Mouse (Mus musculus): ENCODE results near the gene Fam111a. TPM values are rescaled to one million over a fixed set of nuclear protein-coding genes. Genes with fewer than 3 reads are reported as not detected.

The Fam111a gene
- 5.0 TPM for polyA plus RNA-seq (2014; fragmentation: Illumina TruSeq; extraction: RNeasy Lipid Tissue Mini Kit (QIAGEN cat#74804); ENCODE audit: low read depth, low replicate concordance)

DNA sequence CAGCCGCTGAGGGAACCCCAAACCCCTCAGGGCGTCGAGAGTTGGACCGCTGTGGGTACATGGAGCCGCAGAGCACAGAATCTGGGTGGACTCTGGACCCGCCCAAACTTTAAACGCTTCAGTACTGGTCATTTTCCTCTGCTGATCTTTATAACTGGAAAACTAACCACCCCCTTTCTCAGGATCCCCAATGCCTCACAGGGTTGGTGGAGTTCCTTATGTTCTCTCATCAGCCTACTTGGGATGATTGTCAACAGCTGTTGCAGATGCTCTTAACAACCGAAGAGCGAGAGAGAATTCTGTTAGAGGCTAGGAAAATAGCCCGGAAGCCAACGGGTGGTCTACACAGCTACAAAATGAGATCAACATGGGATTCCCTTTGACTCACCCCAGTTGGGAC lies at the start of gene Fam111a:
Fam111a (plus strand) TSS at position 301 of the 400 bp plus-strand sequence.

DNA sequence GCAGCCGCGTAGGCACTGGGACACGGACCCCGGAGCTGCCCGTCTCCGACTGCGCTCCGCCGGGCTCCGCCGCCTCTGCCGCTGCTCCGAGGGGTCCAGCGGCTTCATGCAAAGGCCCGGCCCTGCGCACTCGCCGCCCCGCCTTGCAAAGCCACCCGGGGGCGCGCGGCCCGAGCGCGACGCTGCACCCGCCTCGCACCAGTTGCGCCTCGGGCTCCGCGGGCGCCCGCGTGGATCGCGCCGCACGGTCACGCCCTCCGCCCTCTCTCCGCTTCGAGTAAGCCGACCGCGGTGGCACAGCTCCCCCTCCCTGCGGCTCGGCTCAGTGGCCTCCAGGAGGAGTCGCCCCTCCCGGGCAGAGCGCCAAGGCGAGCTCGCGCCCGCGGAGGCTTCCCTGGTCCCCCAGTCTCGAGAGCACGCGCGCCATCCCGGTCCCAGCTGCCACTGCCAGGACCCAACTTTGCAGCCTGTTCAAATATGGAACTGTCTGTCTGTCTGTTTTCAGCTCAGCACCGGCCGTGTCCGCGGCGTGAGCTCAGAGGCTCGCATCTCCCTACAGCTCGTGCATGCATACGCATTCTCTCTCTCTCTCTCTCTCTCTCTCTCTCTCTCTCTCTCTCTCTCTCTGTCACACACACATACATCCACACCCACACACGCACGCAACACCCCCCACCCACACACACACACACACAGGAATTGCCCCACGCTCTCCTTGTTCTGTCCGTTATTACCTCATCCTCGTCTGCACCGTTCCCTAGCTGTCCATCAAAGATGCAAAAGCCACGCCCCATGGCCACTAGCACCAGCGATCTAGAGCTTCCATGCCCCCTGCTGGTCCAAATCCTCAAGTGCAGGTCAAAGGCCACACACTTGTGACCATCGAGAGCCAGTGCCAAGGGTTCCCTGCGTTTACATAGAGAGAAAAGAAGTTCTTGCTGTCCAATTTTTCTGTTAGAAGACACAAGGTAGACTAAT lies 43.9 kb upstream of the Fam111a start, which contains the start of gene Dtx4:
Dtx4 (minus strand) TSS at position 85 of the 978 bp plus-strand sequence.

DNA sequence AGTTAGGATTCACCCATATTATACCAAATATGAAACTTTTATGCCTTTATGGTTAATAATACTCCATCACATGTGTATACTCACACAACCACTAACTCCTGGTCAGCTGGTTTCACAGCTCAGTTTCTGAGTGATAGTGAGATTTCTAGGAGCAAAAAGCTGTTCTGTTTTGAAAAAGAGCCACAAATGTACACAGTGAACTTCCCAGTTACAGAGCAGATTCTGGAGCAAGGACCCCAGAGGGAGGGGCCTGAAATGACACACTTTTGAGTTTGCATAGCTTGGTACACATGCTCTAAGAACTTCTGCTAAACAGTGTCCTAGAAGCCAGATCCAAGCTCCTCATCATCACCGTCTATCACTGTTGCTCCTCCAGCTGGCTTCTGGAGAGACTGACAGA lies 54.1 kb downstream of the Fam111a start, which contains the start of gene Gm4952:
Gm4952 (plus strand) TSS at position 301 of the 400 bp plus-strand sequence.

DNA sequence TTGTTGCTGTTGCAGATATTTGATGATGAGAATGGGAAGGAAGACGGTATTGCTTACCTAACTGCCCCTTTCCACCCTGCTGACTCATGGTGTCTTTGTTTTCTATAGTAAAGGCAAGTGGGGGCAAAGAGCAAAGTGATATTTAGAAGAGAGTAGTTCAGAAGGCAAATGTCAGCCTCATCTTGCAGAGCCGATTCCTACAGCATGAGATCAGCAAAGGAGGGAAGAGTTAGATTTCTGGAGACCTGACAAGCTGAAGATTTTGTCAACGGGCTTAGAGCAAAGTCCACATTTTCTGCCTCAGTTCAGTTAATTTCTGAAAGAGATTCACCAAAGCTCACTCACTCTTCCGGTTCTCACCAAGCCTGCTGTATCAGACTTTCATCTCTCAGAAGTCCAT lies 87.6 kb downstream of the Fam111a start, which contains the start of gene Glyat:
Glyat (plus strand) TSS at position 133 of the 400 bp plus-strand sequence.

Other genes with a start within 250 kb of the Fam111a start
- gene Olfr1436, start 246.6 kb upstream of the Fam111a start, polyA plus RNA-seq (2014; fragmentation: Illumina TruSeq; extraction: RNeasy Lipid Tissue Mini Kit (QIAGEN cat#74804); ENCODE audit: low read depth, low replicate concordance), result not detected
- gene Olfr1437, start 220.6 kb upstream of the Fam111a start, polyA plus RNA-seq (2014; fragmentation: Illumina TruSeq; extraction: RNeasy Lipid Tissue Mini Kit (QIAGEN cat#74804); ENCODE audit: low read depth, low replicate concordance), result not detected
- not detected for gene Olfr1438-ps1, start 209.8 kb upstream of the Fam111a start, polyA plus RNA-seq (2014; fragmentation: Illumina TruSeq; extraction: RNeasy Lipid Tissue Mini Kit (QIAGEN cat#74804); ENCODE audit: low read depth, low replicate concordance)
- gene Olfr1440, start 158.5 kb upstream of the Fam111a start, polyA plus RNA-seq (2014; fragmentation: Illumina TruSeq; extraction: RNeasy Lipid Tissue Mini Kit (QIAGEN cat#74804); ENCODE audit: low read depth, low replicate concordance), result not detected
- gene Olfr1441, start 128.3 kb upstream of the Fam111a start, polyA plus RNA-seq (2014; fragmentation: Illumina TruSeq; extraction: RNeasy Lipid Tissue Mini Kit (QIAGEN cat#74804); ENCODE audit: low read depth, low replicate concordance), result not detected
- gene Pfpl, start 117.8 kb upstream of the Fam111a start, polyA plus RNA-seq (2014; fragmentation: Illumina TruSeq; extraction: RNeasy Lipid Tissue Mini Kit (QIAGEN cat#74804); ENCODE audit: low read depth, low replicate concordance), result not detected
- gene Mpeg1, start 85.0 kb upstream of the Fam111a start, polyA plus RNA-seq (2014; fragmentation: Illumina TruSeq; extraction: RNeasy Lipid Tissue Mini Kit (QIAGEN cat#74804); ENCODE audit: low read depth, low replicate concordance), result 3.8 TPM
- gene Dtx4, start 44.3 kb upstream of the Fam111a start, polyA plus RNA-seq (2014; fragmentation: Illumina TruSeq; extraction: RNeasy Lipid Tissue Mini Kit (QIAGEN cat#74804); ENCODE audit: low read depth, low replicate concordance), result 5.4 TPM
- not detected for gene Gm4952, start 54.2 kb downstream of the Fam111a start, polyA plus RNA-seq (2014; fragmentation: Illumina TruSeq; extraction: RNeasy Lipid Tissue Mini Kit (QIAGEN cat#74804); ENCODE audit: low read depth, low replicate concordance)
- 0.13 TPM for gene Glyat, start 87.6 kb downstream of the Fam111a start, polyA plus RNA-seq (2014; fragmentation: Illumina TruSeq; extraction: RNeasy Lipid Tissue Mini Kit (QIAGEN cat#74804); ENCODE audit: low read depth, low replicate concordance)
- gene Olfr1442, start 124.7 kb downstream of the Fam111a start, polyA plus RNA-seq (2014; fragmentation: Illumina TruSeq; extraction: RNeasy Lipid Tissue Mini Kit (QIAGEN cat#74804); ENCODE audit: low read depth, low replicate concordance), result not detected
- not detected for gene Olfr1443, start 132.4 kb downstream of the Fam111a start, polyA plus RNA-seq (2014; fragmentation: Illumina TruSeq; extraction: RNeasy Lipid Tissue Mini Kit (QIAGEN cat#74804); ENCODE audit: low read depth, low replicate concordance)
- gene Keg1, start 150.0 kb downstream of the Fam111a start, polyA plus RNA-seq (2014; fragmentation: Illumina TruSeq; extraction: RNeasy Lipid Tissue Mini Kit (QIAGEN cat#74804); ENCODE audit: low read depth, low replicate concordance), result not detected
- 3.9 TPM for gene Cntf, start 219.9 kb downstream of the Fam111a start, polyA plus RNA-seq (2014; fragmentation: Illumina TruSeq; extraction: RNeasy Lipid Tissue Mini Kit (QIAGEN cat#74804); ENCODE audit: low read depth, low replicate concordance)

Measured in heart, adult 10 weeks (tissue).